Mouse (Mus musculus) CH12.LX (cell line): ENCODE data around the gene Stk39. TPM values are rescaled to one million over a fixed set of nuclear protein-coding genes. Genes with fewer than 3 reads are reported as not detected.

ENCODE experiments used
- DNase-seq: peaks from one replicate; pipeline ENCODE4 v3.0.0-alpha.2; 2013; ENCODE audit errors: extremely low read depth
- H3K27ac ChIP-seq: 2 replicates; pipeline ENCODE4 v1.5.1; 2012; ENCODE audit warnings: low read depth, mild to moderate bottlenecking, control low read depth, moderate library complexity; ENCODE audit not compliant: insufficient read depth
- H3K27me3 ChIP-seq: replicated peaks from 2 replicates; pipeline ENCODE3; 2012; ENCODE audit warnings: inconsistent platforms
- H3K36me3 ChIP-seq, 2 experiments: replicated peaks in 1 of 2; 2 replicates each; pipeline versions ENCODE3 to v1.6.1; 2012; ENCODE audit warnings: inconsistent platforms in 1 of 2, low read length in 1 of 2, mild to moderate bottlenecking in 1 of 2, mixed read lengths in 1 of 2, moderate library complexity in 1 of 2; ENCODE audit not compliant: control insufficient read depth in 1 of 2, insufficient read depth in 1 of 2
- H3K4me1 ChIP-seq, 2 experiments: 2 replicates each; pipeline ENCODE4 v1.6.1; 2012; ENCODE audit warnings: inconsistent platforms in 1 of 2, moderate library complexity in 1 of 2; ENCODE audit not compliant: insufficient read depth in 2 of 2, control insufficient read depth in 1 of 2
- H3K4me2 ChIP-seq: 2 replicates; pipeline ENCODE4 v1.6.1; 2012; ENCODE audit warnings: low read depth, mild to moderate bottlenecking, control low read depth; ENCODE audit not compliant: poor library complexity, insufficient read depth, severe bottlenecking
- H3K4me3 ChIP-seq, 3 experiments: fragments of 150-350 bp in 1 of 3; sonication (generic) in 1 of 3; replicated peaks in 1 of 3; 2 replicates each; pipeline versions ENCODE3 to v1.5.1; 2011 to 2012; ENCODE audit warnings: low read depth in 2 of 3, low read length in 2 of 3, mild to moderate bottlenecking in 2 of 3, moderate library complexity in 2 of 3, control low read depth in 1 of 3, improper control_type of control experiment in 1 of 3, inconsistent platforms in 1 of 3, mixed read lengths in 1 of 3; ENCODE audit not compliant: poor library complexity in 1 of 3
- H3K79me2 ChIP-seq: replicated peaks from 2 replicates; pipeline ENCODE4 v1.6.1; 2012; ENCODE audit warnings: mild to moderate bottlenecking, moderate library complexity; ENCODE audit not compliant: control insufficient read depth, poor library complexity, insufficient read depth, severe bottlenecking; ENCODE audit errors: extremely low read depth
- H3K9ac ChIP-seq: 2 replicates; pipeline ENCODE4 v1.6.1; 2012; ENCODE audit warnings: low read depth, mild to moderate bottlenecking, control low read depth, moderate library complexity; ENCODE audit not compliant: insufficient read depth
- H3K9me3 ChIP-seq: replicated peaks from 2 replicates; pipeline ENCODE3; 2012; ENCODE audit warnings: low read length, inconsistent platforms, mixed read lengths
- BHLHE40 ChIP-seq: IDR thresholded peaks from 2 replicates; pipeline ENCODE4 v1.6.1; 2011; ENCODE audit warnings: mild to moderate bottlenecking, low read depth, low read length, improper control_type of control experiment
- E2F4 ChIP-seq: IDR thresholded peaks from 2 replicates; pipeline ENCODE4 v1.6.1; 2011; ENCODE audit warnings: low read depth, low read length, improper control_type of control experiment; ENCODE audit not compliant: insufficient replicate concordance
- ELF1 ChIP-seq: IDR thresholded peaks from 2 replicates; pipeline ENCODE4 v1.6.1; 2014; ENCODE audit warnings: low read depth, mild to moderate bottlenecking, inconsistent platforms, low read length, improper control_type of control experiment
- EP300 ChIP-seq: IDR thresholded peaks from 2 replicates; pipeline ENCODE4 v1.6.1; 2011; ENCODE audit warnings: low read length, improper control_type of control experiment
- HCFC1 ChIP-seq: IDR thresholded peaks from 2 replicates; pipeline ENCODE4 v1.6.1; 2012; ENCODE audit warnings: low read depth, mild to moderate bottlenecking, inconsistent platforms, low read length, improper control_type of control experiment
- IRF4 ChIP-seq: IDR thresholded peaks from 2 replicates; pipeline ENCODE4 v1.6.1; 2014; ENCODE audit warnings: low read depth, mild to moderate bottlenecking, inconsistent platforms, low read length, improper control_type of control experiment
- JUN ChIP-seq: IDR thresholded peaks from 2 replicates; pipeline ENCODE4 v1.6.1; 2011; ENCODE audit warnings: low read depth, mild to moderate bottlenecking, low read length, improper control_type of control experiment, moderate library complexity; ENCODE audit not compliant: insufficient read depth
- JUND ChIP-seq: conservative IDR thresholded peaks from 2 replicates; pipeline ENCODE4 v1.6.1; 2011; ENCODE audit warnings: low read depth, low read length, improper control_type of control experiment
- KAT2A ChIP-seq: IDR thresholded peaks from 2 replicates; pipeline ENCODE4 v1.6.1; 2012; ENCODE audit warnings: low read length, improper control_type of control experiment, inconsistent platforms; ENCODE audit not compliant: insufficient replicate concordance
- MAFK ChIP-seq: IDR thresholded peaks from 2 replicates; pipeline ENCODE4 v1.6.1; 2011; ENCODE audit warnings: low read length, improper control_type of control experiment; ENCODE audit not compliant: insufficient replicate concordance
- MEF2A ChIP-seq: IDR thresholded peaks from 2 replicates; pipeline ENCODE4 v1.6.1; 2014; ENCODE audit warnings: low read depth, mild to moderate bottlenecking, inconsistent platforms, low read length, improper control_type of control experiment, borderline replicate concordance
- NELFE ChIP-seq: IDR thresholded peaks from 2 replicates; pipeline ENCODE4 v1.6.1; 2011; ENCODE audit warnings: low read depth, low read length, improper control_type of control experiment
- NRF1 ChIP-seq: IDR thresholded peaks from 2 replicates; pipeline ENCODE4 v1.6.1; 2014; ENCODE audit warnings: low read depth, mild to moderate bottlenecking, inconsistent platforms, low read length, improper control_type of control experiment, moderate library complexity
- PAX5 ChIP-seq: IDR thresholded peaks from 2 replicates; pipeline ENCODE4 v1.6.1; 2012; ENCODE audit warnings: low read length, inconsistent platforms, mixed read lengths
- POLR2A ChIP-seq: IDR thresholded peaks from 2 replicates; pipeline ENCODE4 v1.6.1; 2011; ENCODE audit warnings: low read depth, mild to moderate bottlenecking, improper control_type of control experiment, low read length
- RAD21 ChIP-seq: IDR thresholded peaks from 2 replicates; pipeline ENCODE4 v1.6.1; 2011; ENCODE audit warnings: low read depth, mild to moderate bottlenecking, low read length, improper control_type of control experiment, moderate library complexity
- RCOR1 ChIP-seq: conservative IDR thresholded peaks from 2 replicates; pipeline ENCODE4 v1.6.1; 2012; ENCODE audit warnings: low read depth, mild to moderate bottlenecking, inconsistent platforms, low read length, improper control_type of control experiment
- SIN3A ChIP-seq: IDR thresholded peaks from 2 replicates; pipeline ENCODE4 v1.6.1; 2012; ENCODE audit warnings: low read length, improper control_type of control experiment, inconsistent platforms
- SMC3 ChIP-seq: IDR thresholded peaks from 2 replicates; pipeline ENCODE4 v1.6.1; 2011; ENCODE audit warnings: low read depth, low read length, improper control_type of control experiment
- TBP ChIP-seq: conservative IDR thresholded peaks from 2 replicates; pipeline ENCODE4 v1.6.1; 2011; ENCODE audit warnings: low read depth, low read length, improper control_type of control experiment
- TCF12 ChIP-seq: IDR thresholded peaks from 2 replicates; pipeline ENCODE4 v1.6.1; 2014; ENCODE audit warnings: low read depth, mild to moderate bottlenecking, inconsistent platforms, low read length, improper control_type of control experiment
- UBTF ChIP-seq: IDR thresholded peaks from 2 replicates; pipeline ENCODE4 v1.6.1; 2012; ENCODE audit warnings: low read depth, mild to moderate bottlenecking, inconsistent platforms, low read length, improper control_type of control experiment, moderate library complexity
- USF1 ChIP-seq: IDR thresholded peaks from 2 replicates; pipeline ENCODE4 v1.6.1; 2014; ENCODE audit warnings: low read depth, mild to moderate bottlenecking, inconsistent platforms, low read length, improper control_type of control experiment
- ZC3H11A ChIP-seq: IDR thresholded peaks from 2 replicates; pipeline ENCODE4 v1.6.1; 2012; ENCODE audit warnings: low read depth, mild to moderate bottlenecking, inconsistent platforms, low read length, improper control_type of control experiment
- ZKSCAN1 ChIP-seq: IDR thresholded peaks from 2 replicates; pipeline ENCODE4 v1.6.1; 2012; ENCODE audit warnings: low read depth, inconsistent platforms, low read length, improper control_type of control experiment, borderline replicate concordance
- ZNF384 ChIP-seq: IDR thresholded peaks from 2 replicates; pipeline ENCODE4 v1.6.1; 2012; ENCODE audit warnings: low read depth, low read length, improper control_type of control experiment, inconsistent platforms
- dilution Hi-C: fragments of 300-500 bp; cut with MboI; formaldehyde crosslinking; loops from 2 replicates; pipeline ENCODE4 v1.14.3; 2020; ENCODE audit warnings: low sequenced_read_pairs; ENCODE audit not compliant: extremely low pct_unique_long_range_greater_than_20kb, extremely low pct_ligation_motif_present
- in situ Hi-C: fragments of 300-500 bp; cut with MboI; formaldehyde crosslinking; loops from 3 replicates; pipeline ENCODE4 v1.14.3; 2019; ENCODE audit warnings: low sequenced_read_pairs, low pct_ligation_motif_present, low pct_unique_long_range_greater_than_20kb, mixed read lengths
- polyA plus RNA-seq: library from polyadenylated mRNA; unstranded; fragments of >175 nt; gene quantifications from 2 replicates; pipeline ENCODE4 v1.2.1, GENCODE M21; 2012; ENCODE audit warnings: low read depth; ENCODE audit not compliant: insufficient read length
- total RNA-seq, 2 experiments: library from RNA; depleted of rRNA; stranded (reverse); fragments of 300-350 nt in 1 of 2; fragments of >200 nt in 1 of 2; gene quantifications; 2 replicates each; pipeline ENCODE4 v1.2.3; 2012 to 2014

The Stk39 gene
- total and polyA plus RNA-seq, 3 experiments = not detected

- Histone ChIP-seq H3K9ac (no peak overlapping the region), H3K27me3 (no peaks in the 10 kb centered on the region), H3K79me2 (no peaks in the 10 kb centered on the region), H3K4me1 (no peaks in the 10 kb centered on the region), H3K27ac (no peak overlapping the region), H3K4me2 (no peak overlapping the region), H3K4me3 (no peak overlapping the region), H3K36me3 (no peaks in the 10 kb centered on the region), H3K9me3 (peaks cover 87% of the 10 kb centered on the region)
- TF ChIP-seq NELFE (no peak), JUND (no peak), IRF4 (no peak), E2F4 (no peak), ZNF384 (no peak), UBTF (no peak), ELF1 (no peak), TBP (no peak), ZKSCAN1 (no peak), ZC3H11A (no peak), BHLHE40 (no peak), RAD21 (no peak), POLR2A (no peak), EP300 (no peak), NRF1 (no peak), RCOR1 (no peak), USF1 (no peak), TCF12 (no peak), SMC3 (no peak)
- dilution Hi-C loops = no loop called here
- in situ Hi-C loops = no loop called here
- DNase-seq = no peak
These were observed 55.0 kb downstream of the Stk39 start for GRCm38 (mm10) chr2:68417081-68417480.

- Histone ChIP-seq H3K4me2 (no peak overlapping the region), H3K9me3 (peaks cover 88% of the 10 kb centered on the region), H3K9ac (no peak overlapping the region), H3K4me3 (no peak overlapping the region), H3K4me1 (no peaks in the 10 kb centered on the region), H3K36me3 (no peaks in the 10 kb centered on the region), H3K27ac (no peak overlapping the region), H3K79me2 (no peaks in the 10 kb centered on the region), H3K27me3 (no peaks in the 10 kb centered on the region)
- DNase-seq = no peak
- TF ChIP-seq MEF2A (no peak), RAD21 (no peak), UBTF (no peak), SIN3A (no peak), IRF4 (no peak), JUN (no peak), HCFC1 (no peak), JUND (no peak), PAX5 (no peak), ELF1 (no peak), KAT2A (no peak), MAFK (no peak)
- dilution Hi-C loops = no loop called here
- in situ Hi-C loops = no loop called here
These were observed 56.4 kb downstream of the Stk39 start for GRCm38 (mm10) chr2:68415691-68416090.
